Mouse (Mus musculus): ENCODE data around the gene Stx1a.
A peak's percentile ranks its signal among the peaks of the same experiment; 100 is the strongest.
"Not testable (repeated sequence)": the region's sequence is repeated elsewhere in the genome, so short reads cannot be mapped to it uniquely, and the experiment has no call there.

Gene Stx1a

GRCm38 (mm10) chr5:135042105-135042788, 19.0 kb downstream of the Stx1a start:
- no peak for DNase-seq

- DNase-seq, result no peak
These were observed 21.3 kb downstream of the Stx1a start for GRCm38 (mm10) chr5:135044575-135044974.

- DNase-seq, result no peak
These were observed 25.3 kb downstream of the Stx1a start for GRCm38 (mm10) chr5:135048539-135048938.

- DNase-seq, result not testable (repeated sequence)
These were observed 26.0 kb downstream of the Stx1a start for GRCm38 (mm10) chr5:135049268-135049667.

GRCm38 (mm10) chr5:135053356-135053755, 30.1 kb downstream of the Stx1a start:
- no peak for DNase-seq

- peak; percentile 97 for DNase-seq
These were observed 40.5 kb downstream of the Stx1a start, which contains the start of gene Dnajc30 for GRCm38 (mm10) chr5:135063629-135064381. Dnajc30 (plus strand) TSS chr5:135064202.

- DNase-seq, result no peak
These were observed 41.1 kb downstream of the Stx1a start for GRCm38 (mm10) chr5:135064382-135064766.

GRCm38 (mm10) chr5:135064909-135065446, 41.7 kb downstream of the Stx1a start, which contains the start of gene Bud23:
Bud23 (minus strand) TSS chr5:135064959.
- DNase-seq, result not testable (repeated sequence)

GRCm38 (mm10) chr5:135066008-135066407, 42.7 kb downstream of the Stx1a start:
- DNase-seq, result no peak

- no peak for DNase-seq
These were observed 47.2 kb downstream of the Stx1a start for GRCm38 (mm10) chr5:135070448-135070847.

GRCm38 (mm10) chr5:135072061-135072460, 48.8 kb downstream of the Stx1a start:
- DNase-seq, result no peak

- DNase-seq, result no peak
These were observed 49.4 kb downstream of the Stx1a start for GRCm38 (mm10) chr5:135072720-135073119.

GRCm38 (mm10) chr5:135073349-135074150, 50.3 kb downstream of the Stx1a start:
- no peak for DNase-seq

- no peak for DNase-seq
These were observed 52.4 kb downstream of the Stx1a start for GRCm38 (mm10) chr5:135075655-135076054.

- no peak for DNase-seq
These were observed 53.1 kb downstream of the Stx1a start for GRCm38 (mm10) chr5:135076368-135076767.

- DNase-seq, result no peak
These were observed 53.7 kb downstream of the Stx1a start for GRCm38 (mm10) chr5:135076931-135077505.

GRCm38 (mm10) chr5:135077564-135078481, 54.5 kb downstream of the Stx1a start, which contains the start of gene Vps37d:
Vps37d (minus strand) TSS chr5:135078266.
- peak; percentile 93 for DNase-seq

- peak; percentile 70 for DNase-seq
These were observed 55.2 kb downstream of the Stx1a start for GRCm38 (mm10) chr5:135078482-135078810.

- DNase-seq, result no peak
These were observed 56.3 kb downstream of the Stx1a start for GRCm38 (mm10) chr5:135079578-135079977.

GRCm38 (mm10) chr5:135080539-135080938, 57.3 kb downstream of the Stx1a start:
- DNase-seq, result no peak

GRCm38 (mm10) chr5:135086871-135087270, 63.6 kb downstream of the Stx1a start:
- DNase-seq, result no peak

- DNase-seq, result no peak
These were observed 66.4 kb downstream of the Stx1a start, which contains the start of gene Mlxipl for GRCm38 (mm10) chr5:135089653-135090052. Mlxipl (plus strand) TSS chr5:135089890.

Measured in cerebellum, adult 9-10 months (tissue).